In genomic region chr12:28817427-28817752, GRCm38 (mm10) we compare ENCODE assay signal across 8 mouse cellular contexts.
DNase-seq lines count a peak whose midpoint lies in the region; ATAC-seq and TF ChIP-seq lines count a peak whose summit lies in the region.

No protein-coding gene starts in this region.

- H3K4me3 ChIP-seq in ES-Bruce4 (ENCODE audit: low read depth, low read length) = no peak overlapping the region
- no peak overlapping the region for H3K4me3 ChIP-seq in heart, embryonic 13.5 days

- no peaks in the 10 kb centered on the region for H3K36me3 ChIP-seq in ES-Bruce4 (ENCODE audit: control insufficient read depth, insufficient read depth, low read length, poor library complexity, severe bottlenecking)
- H3K36me3 ChIP-seq in heart, embryonic 13.5 days = no peaks in the 10 kb centered on the region

- DNase-seq in Muller cell, postnatal 12 days (ENCODE audit: inconsistent ontology term) = peak; percentile 66
- DNase-seq in left cerebral cortex, postnatal 25 days (ENCODE audit: low spot score in 2 of 2) = peak; percentile 37 to 70
- DNase-seq in retina, embryonic 14.5 days (ENCODE audit: low spot score) = peak; percentile 87
- no peak for DNase-seq in adrenal gland, adult 18-20 months (ENCODE audit: low spot score in 2 of 2)
- DNase-seq in cerebellum, adult 8-10 months = no peak
- DNase-seq in thymus, postnatal 36 days = no peak

- WGBS in heart, embryonic 13.5 days = 15% methylated on average over 5 of the region's 5 CpGs

- H3K27ac ChIP-seq in ES-Bruce4 (ENCODE audit: insufficient read depth, low read length) = no peak overlapping the region
- peak overlapping the region; percentile 51; the same call in 1 of the 2 replicates for H3K27ac ChIP-seq in heart, embryonic 13.5 days (replicated peaks)

- no peak overlapping the region for H3K9ac ChIP-seq in ES-Bruce4 (ENCODE audit: low read depth, poor library complexity, severe bottlenecking)
- H3K9ac ChIP-seq in heart, embryonic 13.5 days = no peak overlapping the region

- peaks cover 6% of the 10 kb centered on the region for H3K4me1 ChIP-seq in ES-Bruce4 (ENCODE audit: control insufficient read depth, insufficient read depth, low read length)
- peaks cover 19% of the 10 kb centered on the region for H3K4me1 ChIP-seq in heart, embryonic 13.5 days

- intact Hi-C loops in left cerebral cortex, postnatal 25 days (cut with DNase I) = no loop called here

- TF ChIP-seq POLR2A in ES-Bruce4 (IDR thresholded peaks at IDR 0.05; ENCODE audit: insufficient read depth, low read length) = no peak

- no peak for ATAC-seq in heart, embryonic 13.5 days (ENCODE audit: extremely low read depth, insufficient number of reproducible peaks, low FRiP score, low TSS enrichment)

- no peaks in the 10 kb centered on the region for H3K9me3 ChIP-seq in ES-Bruce4 (replicated peaks; ENCODE audit: control insufficient read depth, insufficient read depth, low read length, poor library complexity, severe bottlenecking)
- no peaks in the 10 kb centered on the region for H3K9me3 ChIP-seq in heart, embryonic 13.5 days

- peak overlapping the region; percentile 24 for H3K4me2 ChIP-seq in heart, embryonic 13.5 days

- H3K27me3 ChIP-seq in ES-Bruce4 (ENCODE audit: control insufficient read depth, insufficient read depth, low read length, poor library complexity, severe bottlenecking) = no peaks in the 10 kb centered on the region
- H3K27me3 ChIP-seq in heart, embryonic 13.5 days (replicated peaks) = no peaks in the 10 kb centered on the region

- peak; percentile 96 for TF ChIP-seq EP300 in ES-Bruce4 (IDR thresholded peaks at IDR 0.05; ENCODE audit: insufficient read depth, low read depth, low read length)

- TF ChIP-seq CTCF in ES-Bruce4 (IDR thresholded peaks at IDR 0.05; ENCODE audit: low read depth, low read length) = no peak

Comparison
In these comparisons a context has a peak if more than half of its experiments do, and no peak if none do; other contexts are left out.
1. DNase-seq: peak in Muller cell, postnatal 12 days (single experiment), left cerebral cortex, postnatal 25 days (2 of 2) and retina, embryonic 14.5 days (single experiment); none in adrenal gland, adult 18-20 months (0 of 2), cerebellum, adult 8-10 months (single experiment) and thymus, postnatal 36 days (0 of 2).